Mouse (Mus musculus): ENCODE measurements around the gene Rb1. TPM values are rescaled to one million over a fixed set of nuclear protein-coding genes. Genes with fewer than 3 reads are reported as not detected.
A peak's percentile ranks its signal among the peaks of the same experiment; 100 is the strongest.

Gene Rb1
- polyA plus RNA-seq (2012; rRNA removed) (14.9 and 15.6 TPM in 2 replicates), polyA plus RNA-seq (2014; fragmentation: Nextera tagmentation; extraction: Ambion mirVana) (29.6 and 31.0 TPM in 2 replicates)

DNA sequence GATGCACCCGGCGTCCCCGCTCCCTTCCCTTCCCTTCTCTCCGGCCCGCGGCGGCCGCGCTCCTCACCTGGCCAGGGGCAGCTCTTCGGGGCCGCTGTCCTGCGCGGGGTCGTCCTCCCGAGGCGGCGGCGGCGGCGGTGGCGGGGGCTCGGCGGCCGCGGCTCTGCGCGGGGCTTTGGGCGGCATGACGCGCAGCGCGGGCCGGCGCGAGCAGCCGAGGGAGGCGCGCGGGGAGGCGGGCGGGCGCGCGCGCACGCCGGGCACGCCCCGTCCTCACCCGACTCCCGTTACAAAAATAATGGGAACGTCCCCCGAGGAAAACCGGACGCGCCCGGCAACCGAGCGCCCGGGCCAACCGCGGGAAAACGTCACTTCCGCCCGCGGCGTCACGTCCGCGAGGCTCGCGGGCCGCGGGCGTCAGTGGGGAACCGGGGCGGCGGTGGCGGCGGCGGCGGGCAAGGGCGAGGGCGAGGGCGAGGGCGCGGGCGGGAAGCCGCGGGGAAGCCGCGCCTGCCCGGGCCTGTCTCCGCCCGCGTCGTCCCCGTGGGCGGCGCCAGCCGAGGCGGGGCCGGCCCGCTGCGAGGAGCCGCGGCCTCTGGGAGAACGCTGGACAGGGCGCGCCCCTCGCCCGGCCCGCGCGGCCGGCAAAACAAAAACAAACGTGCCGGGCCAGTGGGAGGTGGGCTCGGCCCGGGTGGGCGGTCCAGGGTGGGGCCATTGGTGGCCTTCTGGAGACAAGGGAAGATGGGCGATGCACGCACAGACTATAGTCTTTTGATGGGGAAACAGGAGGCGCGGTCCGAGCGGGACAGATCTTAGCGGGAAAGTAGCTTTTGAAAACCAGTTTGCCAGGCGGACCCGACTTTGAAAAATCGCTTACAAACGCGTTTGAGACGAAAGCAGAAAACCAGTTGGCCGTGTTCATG is at the start of gene Rb1:
TSS of gene Rb1 (minus strand) at position 367 of the 926 bp plus-strand sequence.
- Histone ChIP-seq H3K36me3 (ENCODE audit: control insufficient read depth, insufficient read depth, low read length) (no peaks in the 10 kb centered on the region), H3K27ac (replicated peaks; ENCODE audit: low read depth, low read length) (peak within 1 kb of the TSS; percentile 82), H3K9me3 (ENCODE audit: control insufficient read depth, low read length) (no peaks in the 10 kb centered on the region), H3K4me1 (ENCODE audit: control insufficient read depth, insufficient read depth, low read length) (no peaks in the 10 kb centered on the region), H3K4me3 (replicated peaks; ENCODE audit: low read length) (peak within 1 kb of the TSS; percentile 89), H3K9ac (ENCODE audit: low read depth, low read length, severe bottlenecking) (peak within 1 kb of the TSS; percentile 80), H3K4me2 (replicated peaks; ENCODE audit: low read depth, low read length, severe bottlenecking) (peak within 1 kb of the TSS; percentile 95), H3K27me3 (ENCODE audit: control insufficient read depth, insufficient read depth, low read length) (no peaks in the 10 kb centered on the region)
- TF ChIP-seq POLR2A (IDR thresholded peaks at IDR 0.05; ENCODE audit: borderline replicate concordance, extremely low read depth, insufficient read depth, insufficient read length), result no peak
- DNase-seq (ENCODE audit: low spot score) (peak; percentile 68), ATAC-seq (ENCODE audit: low FRiP score, low read depth) (peak; percentile 86)
- WGBS, result 0% methylated on average over 83 of the region's 135 CpGs

DNA sequence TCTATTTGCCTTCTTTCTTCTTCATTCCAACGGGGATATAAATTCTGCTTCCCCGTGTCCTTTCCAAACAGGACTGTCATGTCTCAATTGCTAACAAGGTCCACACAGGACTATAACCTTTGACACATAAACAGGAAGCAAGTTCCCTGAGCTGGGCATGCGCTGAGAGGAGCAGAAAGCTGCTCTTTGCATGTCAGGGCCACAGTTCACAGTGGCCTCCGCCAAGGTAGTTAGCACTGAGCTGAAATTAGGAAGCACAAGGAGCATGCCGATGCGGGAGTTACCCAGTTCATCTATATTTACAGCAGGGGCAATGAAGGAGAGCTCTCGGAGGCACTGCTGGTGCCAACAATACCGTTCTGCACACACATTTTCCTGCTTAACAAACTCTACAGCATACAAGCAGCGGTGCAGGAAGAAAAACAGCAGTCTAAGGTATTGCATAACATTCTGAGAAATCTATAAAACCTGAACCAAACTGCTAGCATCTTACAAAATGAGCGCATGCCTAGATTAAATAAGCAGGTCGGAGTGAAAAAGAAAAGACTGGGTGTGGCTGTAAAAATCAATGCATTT is 48.8 kb upstream of the Rb1 start:
- Histone ChIP-seq H3K36me3 (ENCODE audit: control insufficient read depth, insufficient read depth, low read length) (peaks cover 34% of the 10 kb centered on the region), H3K27ac (replicated peaks; ENCODE audit: low read depth, low read length) (no peak overlapping the region), H3K9ac (ENCODE audit: low read depth, low read length, severe bottlenecking) (no peak overlapping the region), H3K27me3 (ENCODE audit: control insufficient read depth, insufficient read depth, low read length) (no peaks in the 10 kb centered on the region), H3K4me3 (replicated peaks; ENCODE audit: low read length) (no peak overlapping the region), H3K4me2 (replicated peaks; ENCODE audit: low read depth, low read length, severe bottlenecking) (no peak overlapping the region), H3K4me1 (ENCODE audit: control insufficient read depth, insufficient read depth, low read length) (peaks cover 14% of the 10 kb centered on the region), H3K9me3 (ENCODE audit: control insufficient read depth, low read length) (no peaks in the 10 kb centered on the region)
- ATAC-seq (ENCODE audit: low FRiP score, low read depth) (no peak), DNase-seq (ENCODE audit: low spot score) (no peak)
- WGBS, result 48% methylated on average over 11 of the region's 11 CpGs
- no peak for TF ChIP-seq POLR2A (IDR thresholded peaks at IDR 0.05; ENCODE audit: borderline replicate concordance, extremely low read depth, insufficient read depth, insufficient read length)

DNA sequence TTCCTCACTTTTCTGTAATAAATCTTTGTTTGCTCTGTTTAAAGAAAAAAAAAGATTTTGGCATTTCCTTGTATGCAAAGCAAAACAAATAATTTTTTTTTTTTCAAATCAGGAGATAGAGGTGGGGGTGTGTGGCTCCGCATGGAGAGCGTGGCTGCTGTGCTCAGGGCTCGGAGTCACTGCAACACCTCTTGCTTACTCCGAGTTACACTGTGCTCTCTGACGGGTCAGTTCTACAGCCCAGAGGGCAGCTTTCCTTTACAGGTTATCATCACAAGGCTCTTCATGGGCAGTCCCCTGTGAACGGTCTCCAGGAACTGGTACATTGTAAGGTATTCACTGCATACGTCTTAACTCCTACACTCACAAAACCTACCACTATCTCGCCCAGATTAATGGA is 48.0 kb upstream of the Rb1 start:
- Histone ChIP-seq H3K27ac (replicated peaks; ENCODE audit: low read depth, low read length) (no peak overlapping the region), H3K9ac (ENCODE audit: low read depth, low read length, severe bottlenecking) (no peak overlapping the region), H3K27me3 (ENCODE audit: control insufficient read depth, insufficient read depth, low read length) (no peaks in the 10 kb centered on the region), H3K4me3 (replicated peaks; ENCODE audit: low read length) (no peak overlapping the region), H3K4me2 (replicated peaks; ENCODE audit: low read depth, low read length, severe bottlenecking) (no peak overlapping the region), H3K4me1 (ENCODE audit: control insufficient read depth, insufficient read depth, low read length) (peaks cover 14% of the 10 kb centered on the region), H3K36me3 (ENCODE audit: control insufficient read depth, insufficient read depth, low read length) (peaks cover 36% of the 10 kb centered on the region), H3K9me3 (ENCODE audit: control insufficient read depth, low read length) (no peaks in the 10 kb centered on the region)
- no peak for TF ChIP-seq POLR2A (IDR thresholded peaks at IDR 0.05; ENCODE audit: borderline replicate concordance, extremely low read depth, insufficient read depth, insufficient read length)
- 79% methylated on average over 8 of the region's 8 CpGs for WGBS
- DNase-seq (ENCODE audit: low spot score), result no peak
- ATAC-seq (ENCODE audit: low FRiP score, low read depth), result no peak

DNA sequence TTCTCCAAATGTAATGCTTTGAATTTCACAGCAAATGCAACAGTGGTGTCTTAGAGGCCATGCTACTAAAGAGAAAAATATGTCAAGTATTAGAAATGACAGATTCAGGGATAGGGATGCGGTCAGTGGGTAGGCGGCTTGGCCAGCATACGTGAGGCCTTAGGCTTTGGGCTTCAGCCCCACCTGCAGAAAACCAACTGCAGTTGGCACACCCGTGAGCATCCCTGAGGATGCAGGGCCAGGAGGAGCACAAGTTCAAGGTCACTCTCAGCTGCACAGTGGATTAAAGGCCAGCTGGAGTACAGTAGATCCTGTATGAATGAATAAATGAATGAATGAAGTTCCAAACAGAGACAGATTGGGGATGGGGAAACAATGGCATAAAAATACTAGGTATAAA is 47.4 kb upstream of the Rb1 start:
- no peak overlapping the region for H3K9ac ChIP-seq (ENCODE audit: low read depth, low read length, severe bottlenecking)

DNA sequence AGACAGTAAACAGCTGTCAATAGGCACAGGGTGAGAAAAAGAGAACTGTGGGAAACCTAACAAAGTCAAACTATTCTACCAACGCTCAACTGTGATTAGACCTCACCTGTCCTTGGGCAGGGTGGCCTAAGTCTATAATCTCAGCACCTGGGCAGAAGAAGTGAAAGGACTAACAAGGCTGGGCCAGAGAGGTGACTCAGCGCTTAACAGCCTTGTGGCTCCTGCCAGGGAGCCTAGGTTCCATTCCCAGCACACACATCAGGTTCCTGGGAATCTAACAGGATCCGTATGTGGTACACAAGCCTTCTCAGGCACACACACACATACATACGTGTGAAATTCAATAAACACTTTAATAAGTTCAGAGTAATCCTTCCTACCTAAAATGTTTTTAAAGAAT is 46.0 kb upstream of the Rb1 start:
- H3K9ac ChIP-seq (ENCODE audit: low read depth, low read length, severe bottlenecking), result no peak overlapping the region
- ATAC-seq (ENCODE audit: low FRiP score, low read depth) (no peak), DNase-seq (ENCODE audit: low spot score) (no peak)
- no peak overlapping the region for H3K4me2 ChIP-seq (replicated peaks; ENCODE audit: low read depth, low read length, severe bottlenecking)
- no peak overlapping the region for H3K4me3 ChIP-seq (replicated peaks; ENCODE audit: low read length)
- no peaks in the 10 kb centered on the region for H3K27me3 ChIP-seq (ENCODE audit: control insufficient read depth, insufficient read depth, low read length)
- TF ChIP-seq POLR2A (IDR thresholded peaks at IDR 0.05; ENCODE audit: borderline replicate concordance, extremely low read depth, insufficient read depth, insufficient read length), result no peak
- peaks cover 11% of the 10 kb centered on the region for H3K4me1 ChIP-seq (ENCODE audit: control insufficient read depth, insufficient read depth, low read length)
- no peak overlapping the region for H3K27ac ChIP-seq (replicated peaks; ENCODE audit: low read depth, low read length)
- peaks cover 44% of the 10 kb centered on the region for H3K36me3 ChIP-seq (ENCODE audit: control insufficient read depth, insufficient read depth, low read length)
- 84% methylated on average over 4 of the region's 4 CpGs for WGBS
- no peaks in the 10 kb centered on the region for H3K9me3 ChIP-seq (ENCODE audit: control insufficient read depth, low read length)

More for the DNA sequence above, 47.4 kb upstream of the Rb1 start:
- Histone ChIP-seq H3K4me3 (replicated peaks; ENCODE audit: low read length) (no peak overlapping the region), H3K27ac (replicated peaks; ENCODE audit: low read depth, low read length) (no peak overlapping the region), H3K4me1 (ENCODE audit: control insufficient read depth, insufficient read depth, low read length) (peaks cover 12% of the 10 kb centered on the region), H3K9me3 (ENCODE audit: control insufficient read depth, low read length) (no peaks in the 10 kb centered on the region), H3K36me3 (ENCODE audit: control insufficient read depth, insufficient read depth, low read length) (peaks cover 38% of the 10 kb centered on the region), H3K4me2 (replicated peaks; ENCODE audit: low read depth, low read length, severe bottlenecking) (no peak overlapping the region), H3K27me3 (ENCODE audit: control insufficient read depth, insufficient read depth, low read length) (no peaks in the 10 kb centered on the region)
- no peak for ATAC-seq (ENCODE audit: low FRiP score, low read depth)
- WGBS, result 83% methylated on average over 4 of the region's 4 CpGs
- no peak for DNase-seq (ENCODE audit: low spot score)
- no peak for TF ChIP-seq POLR2A (IDR thresholded peaks at IDR 0.05; ENCODE audit: borderline replicate concordance, extremely low read depth, insufficient read depth, insufficient read length)

All from limb, embryonic 14.5 days (tissue).